Mouse (Mus musculus): ENCODE results near the gene Foxn4.

Gene Foxn4

GRCm38 (mm10) chr5:114279382-114280143 is 6.0 kb upstream of the Foxn4 start:
- in situ Hi-C loops (cut with MboI, MseI) = no loop called here

GRCm38 (mm10) chr5:114275991-114276390 is 2.4 kb upstream of the Foxn4 start:
- in situ Hi-C loops (cut with MboI, MseI) = no loop called here

- in situ Hi-C loops (cut with MboI, MseI) = no loop called here
Measured at GRCm38 (mm10) chr5:114275339-114275738, 1.7 kb upstream of the Foxn4 start.

- in situ Hi-C loops (cut with MboI, MseI) = no loop called here
Measured at GRCm38 (mm10) chr5:114269984-114270383, 3.6 kb downstream of the Foxn4 start.

GRCm38 (mm10) chr5:114269499-114269898 is 4.1 kb downstream of the Foxn4 start:
- in situ Hi-C loops (cut with MboI, MseI) = no loop called here

GRCm38 (mm10) chr5:114268646-114269045 is 5.0 kb downstream of the Foxn4 start:
- in situ Hi-C loops (cut with MboI, MseI) = no loop called here

- in situ Hi-C loops (cut with MboI, MseI) = no loop called here
Measured at GRCm38 (mm10) chr5:114264791-114265190, 8.8 kb downstream of the Foxn4 start.

GRCm38 (mm10) chr5:114264030-114264459 is 9.6 kb downstream of the Foxn4 start:
- in situ Hi-C loops (cut with MboI, MseI) = no loop called here

GRCm38 (mm10) chr5:114261494-114261893 is 12.1 kb downstream of the Foxn4 start:
- in situ Hi-C loops (cut with MboI, MseI) = no loop called here

GRCm38 (mm10) chr5:114259495-114259894 is 14.1 kb downstream of the Foxn4 start:
- in situ Hi-C loops (cut with MboI, MseI) = no loop called here

GRCm38 (mm10) chr5:114248174-114248589 is 25.4 kb downstream of the Foxn4 start:
- in situ Hi-C loops (cut with MboI, MseI) = loop anchor here (5.0 kb wide), 1 partner anchor 64 kb away; no protein-coding TSS in a partner anchor

GRCm38 (mm10) chr5:114246465-114246864 is 27.1 kb downstream of the Foxn4 start:
- in situ Hi-C loops (cut with MboI, MseI) = loop anchor here (5.0 kb wide), 1 partner anchor 66 kb away; no protein-coding TSS in a partner anchor

- in situ Hi-C loops (cut with MboI, MseI) = no loop called here
Measured at GRCm38 (mm10) chr5:114239737-114240136, 33.9 kb downstream of the Foxn4 start.

- in situ Hi-C loops (cut with MboI, MseI) = no loop called here
Measured at GRCm38 (mm10) chr5:114238924-114239323, 34.7 kb downstream of the Foxn4 start.

GRCm38 (mm10) chr5:114228901-114229300 is 44.7 kb downstream of the Foxn4 start:
- in situ Hi-C loops (cut with MboI, MseI) = no loop called here

- in situ Hi-C loops (cut with MboI, MseI) = no loop called here
Measured at GRCm38 (mm10) chr5:114226051-114226450, 47.6 kb downstream of the Foxn4 start.

GRCm38 (mm10) chr5:114218771-114219170 is 54.8 kb downstream of the Foxn4 start:
- in situ Hi-C loops (cut with MboI, MseI) = no loop called here

- in situ Hi-C loops (cut with MboI, MseI) = no loop called here
Measured at GRCm38 (mm10) chr5:114213183-114213582, 60.4 kb downstream of the Foxn4 start.

- in situ Hi-C loops (cut with MboI, MseI) = no loop called here
Measured at GRCm38 (mm10) chr5:114206158-114206557, 67.4 kb downstream of the Foxn4 start.
